Mouse (Mus musculus): ENCODE measurements around the gene Snapin.

- TF ChIP-seq CTCF (IDR thresholded peaks at IDR 0.05; ENCODE audit: borderline replicate concordance, extremely low read depth, insufficient read depth, insufficient read length) (no peak), POLR2A (IDR thresholded peaks at IDR 0.05; ENCODE audit: borderline replicate concordance, extremely low read depth, insufficient read depth, insufficient read length, poor library complexity, severe bottlenecking) (no peak)
Observed at GRCm38 (mm10) chr3:90454931-90455330, 35.9 kb downstream of the Snapin start.
